Mouse (Mus musculus) liver, adult 2 months (tissue): ENCODE measurements around the gene Mta3. TPM values are rescaled to one million over a fixed set of nuclear protein-coding genes. Genes with fewer than 3 reads are reported as not detected.

ENCODE experiments used
- DNase-seq: peaks from one replicate; pipeline ENCODE4 v3.0.0-alpha.2; 2011; ENCODE audit warnings: low read depth, low spot score; ENCODE audit errors: extremely low read depth
- H3K27ac ChIP-seq: fragments of 200-500 bp; replicated peaks from 2 replicates; pipeline ENCODE4 v1.5.1; 2012; ENCODE audit warnings: low read depth, mild to moderate bottlenecking, control low read depth, inconsistent platforms, low read length; ENCODE audit not compliant: insufficient read depth
- H3K27me3 ChIP-seq: fragments of 200-500 bp; 2 replicates; pipeline ENCODE4 v1.6.1; 2012; ENCODE audit warnings: mild to moderate bottlenecking, moderate library complexity, low read length, inconsistent platforms; ENCODE audit not compliant: control insufficient read depth, insufficient read depth
- H3K36me3 ChIP-seq: fragments of 200-500 bp; 2 replicates; pipeline ENCODE4 v1.6.1; 2012; ENCODE audit warnings: low read length, inconsistent platforms; ENCODE audit not compliant: control insufficient read depth, insufficient read depth
- H3K4me1 ChIP-seq: fragments of 200-500 bp; 2 replicates; pipeline ENCODE4 v1.6.1; 2011; ENCODE audit warnings: low read length; ENCODE audit not compliant: control insufficient read depth, insufficient read depth
- H3K4me3 ChIP-seq: fragments of 200-500 bp; 2 replicates; pipeline ENCODE4 v1.5.1; 2011; ENCODE audit warnings: low read depth, mild to moderate bottlenecking, control low read depth, low read length, moderate library complexity; ENCODE audit not compliant: insufficient read depth
- H3K79me2 ChIP-seq: fragments of 200-500 bp; 2 replicates; pipeline ENCODE4 v1.6.1; 2012; ENCODE audit warnings: inconsistent platforms, mild to moderate bottlenecking, low read length, moderate library complexity; ENCODE audit not compliant: control insufficient read depth, insufficient read depth
- H3K9ac ChIP-seq: fragments of 200-500 bp; 2 replicates; pipeline ENCODE4 v1.6.1; 2012; ENCODE audit warnings: low read depth, mild to moderate bottlenecking, control low read depth, inconsistent platforms, low read length
- CTCF ChIP-seq: fragments of 200-500 bp; IDR thresholded peaks from 2 replicates; pipeline ENCODE4 v1.5.1; 2011; ENCODE audit warnings: low read depth, low read length, control low read depth
- POLR2A ChIP-seq: fragments of 200-500 bp; IDR thresholded peaks from 2 replicates; pipeline ENCODE4 v1.6.1; 2011; ENCODE audit warnings: low read length, control low read depth; ENCODE audit not compliant: insufficient read depth; ENCODE audit errors: extremely low read depth
- WGBS: fragments of 180-500 bp; shearing (Covaris S2); methylation state at CpG from one replicate; pipeline ENCODE4 v1.1.7; 2018; 5-methylcytosine and 5-hydroxymethylcytosine counted together
- polyA plus RNA-seq: library from polyadenylated mRNA; depleted of rRNA; stranded (reverse); fragments of >200 nt; gene quantifications from 2 replicates; pipeline ENCODE4 v1.2.3, GENCODE M21; 2012
- total RNA-seq: library from RNA; depleted of rRNA; stranded (reverse); fragments of >200 nt; gene quantifications from 2 replicates; pipeline ENCODE4 v1.2.3, GENCODE M21; 2014

Mta3 gene
- total and polyA plus RNA-seq, 2 experiments, result 11.3 to 16.0 TPM

DNA sequence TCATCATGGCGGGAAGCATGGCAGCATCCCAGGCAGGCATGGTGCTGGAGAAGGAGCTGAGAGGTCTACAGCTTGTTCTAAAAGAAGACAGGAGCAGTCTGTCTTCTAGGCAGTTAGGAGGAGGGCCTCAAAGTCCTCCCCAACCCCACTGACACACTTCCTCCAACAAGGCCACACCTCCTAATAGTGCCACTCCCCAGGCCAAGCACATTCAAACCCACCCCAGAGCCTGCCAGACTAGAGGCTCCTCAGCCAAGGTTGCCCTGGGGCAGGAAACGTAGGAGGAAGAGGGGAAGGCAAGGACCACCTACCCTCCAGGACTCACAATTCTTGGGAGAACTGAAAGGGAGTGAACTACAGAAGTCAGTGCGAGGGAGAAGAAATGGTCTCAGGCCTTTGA lies 141.9 kb downstream of the Mta3 start, which contains the start of gene Haao:
TSS of gene Haao (minus strand) at position 149 of the 400 bp plus-strand sequence.
- peak within 1 kb of the TSS; percentile 35; the same call in 1 of the 2 replicates for H3K9ac ChIP-seq
- no peak for DNase-seq
- TF ChIP-seq CTCF, result no peak
- TF ChIP-seq POLR2A, result no peak
- peak within 1 kb of the TSS; percentile 94 for H3K27ac ChIP-seq
- H3K36me3 ChIP-seq, result peaks cover under 1% of the 10 kb centered on the region; the same call in 1 of the 2 replicates
- WGBS, result 79% methylated on average over 3 of the region's 3 CpGs
- H3K4me3 ChIP-seq, result peak within 1 kb of the TSS; percentile 68; the same call in 1 of the 2 replicates
- peaks cover 28% of the 10 kb centered on the region for H3K4me1 ChIP-seq
- peaks cover 7% of the 10 kb centered on the region; the same call in 1 of the 2 replicates for H3K79me2 ChIP-seq
- H3K27me3 ChIP-seq, result no peaks in the 10 kb centered on the region

DNA sequence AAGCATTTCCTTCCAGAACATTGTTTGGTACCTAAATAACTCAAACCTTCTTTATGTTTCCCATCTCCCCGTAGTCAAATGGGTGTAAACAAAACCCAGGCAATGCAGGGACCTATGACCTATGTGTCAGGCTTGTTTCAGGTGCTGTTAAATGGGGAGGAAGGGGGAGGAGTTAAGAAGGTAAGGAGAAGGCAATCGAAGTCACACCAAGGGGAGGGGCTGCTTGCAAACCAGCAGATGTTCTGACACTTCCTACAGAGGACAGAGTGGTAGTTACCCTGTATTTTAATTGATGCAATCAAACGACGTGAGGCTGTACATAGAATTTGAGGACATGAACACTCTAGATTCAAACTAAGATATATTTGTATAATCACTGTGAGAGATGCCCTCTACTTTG lies 142.5 kb downstream of the Mta3 start:
- Histone ChIP-seq H3K27ac (no peak overlapping the region), H3K27me3 (no peaks in the 10 kb centered on the region), H3K9ac (no peak overlapping the region), H3K4me1 (peaks cover 22% of the 10 kb centered on the region), H3K4me3 (no peak overlapping the region), H3K79me2 (peaks cover 7% of the 10 kb centered on the region; the same call in 1 of the 2 replicates), H3K36me3 (no peaks in the 10 kb centered on the region)
- no peak for DNase-seq
- TF ChIP-seq POLR2A, result no peak
- TF ChIP-seq CTCF, result no peak
- 30% methylated on average over 4 of the region's 4 CpGs for WGBS

DNA sequence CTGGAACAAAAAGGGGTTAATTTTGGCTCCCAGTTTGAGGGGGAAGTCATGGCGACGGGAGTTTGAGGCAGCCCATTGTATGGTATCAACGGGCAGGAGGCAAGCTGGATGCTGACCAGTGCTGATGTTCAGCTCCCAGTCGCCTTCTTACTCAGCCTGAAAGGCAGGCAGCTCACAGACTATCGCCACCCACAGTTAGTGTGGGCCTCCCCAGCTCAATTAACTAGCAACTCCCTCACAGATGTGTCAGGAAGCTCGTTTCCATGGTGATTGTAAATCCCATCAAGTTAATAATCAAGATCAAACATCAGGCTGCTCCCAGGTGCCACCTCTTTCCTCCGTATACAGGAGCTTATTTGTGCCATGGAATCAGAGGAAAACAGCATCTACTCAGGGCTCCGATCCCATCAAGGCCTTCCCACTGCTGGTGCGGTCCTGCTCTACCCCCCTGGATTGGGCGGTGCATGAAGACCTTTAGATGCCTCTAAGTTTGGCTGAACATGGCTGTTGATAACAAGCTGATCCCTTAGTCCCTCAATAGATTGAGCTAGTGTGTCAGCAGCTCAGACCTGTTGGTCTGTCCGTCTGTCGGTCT lies 143.2 kb downstream of the Mta3 start:
- peaks cover 18% of the 10 kb centered on the region for H3K4me1 ChIP-seq
- H3K27me3 ChIP-seq, result no peaks in the 10 kb centered on the region
- no peak overlapping the region for H3K27ac ChIP-seq
- H3K79me2 ChIP-seq, result peaks cover 7% of the 10 kb centered on the region; the same call in 1 of the 2 replicates
- WGBS, result 84% methylated on average over 12 of the region's 12 CpGs
- no peaks in the 10 kb centered on the region for H3K36me3 ChIP-seq
- TF ChIP-seq POLR2A, result no peak
- H3K4me3 ChIP-seq, result no peak overlapping the region
- H3K9ac ChIP-seq, result no peak overlapping the region
- DNase-seq, result no peak

DNA sequence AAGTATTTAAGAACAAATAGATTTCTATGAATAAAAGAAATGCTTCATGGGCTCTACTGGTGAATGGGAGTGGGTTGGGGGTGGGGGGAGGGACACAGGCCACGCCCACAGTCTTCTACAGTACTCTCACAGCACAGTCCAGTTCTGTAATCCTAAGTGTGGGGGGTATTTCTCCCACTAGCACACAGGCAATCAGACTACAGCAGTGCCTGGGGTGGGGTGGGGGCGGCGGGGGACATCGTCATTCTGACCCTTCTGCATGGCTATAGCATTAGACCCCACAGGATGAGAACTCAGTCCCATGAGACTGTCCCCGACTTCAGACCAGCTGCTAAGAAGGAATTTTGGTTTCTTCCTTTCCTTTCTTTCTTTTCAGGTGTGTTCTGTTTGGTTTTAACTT lies 143.8 kb downstream of the Mta3 start:
- no peaks in the 10 kb centered on the region for H3K27me3 ChIP-seq
- no peak overlapping the region for H3K4me3 ChIP-seq
- TF ChIP-seq CTCF (no peak), POLR2A (no peak)
- H3K36me3 ChIP-seq, result no peaks in the 10 kb centered on the region
- peaks cover 6% of the 10 kb centered on the region; the same call in 1 of the 2 replicates for H3K79me2 ChIP-seq
- H3K9ac ChIP-seq, result no peak overlapping the region
- DNase-seq, result no peak
- no peak overlapping the region for H3K27ac ChIP-seq
- 84% methylated on average over 5 of the region's 5 CpGs for WGBS
- peaks cover 15% of the 10 kb centered on the region for H3K4me1 ChIP-seq

DNA sequence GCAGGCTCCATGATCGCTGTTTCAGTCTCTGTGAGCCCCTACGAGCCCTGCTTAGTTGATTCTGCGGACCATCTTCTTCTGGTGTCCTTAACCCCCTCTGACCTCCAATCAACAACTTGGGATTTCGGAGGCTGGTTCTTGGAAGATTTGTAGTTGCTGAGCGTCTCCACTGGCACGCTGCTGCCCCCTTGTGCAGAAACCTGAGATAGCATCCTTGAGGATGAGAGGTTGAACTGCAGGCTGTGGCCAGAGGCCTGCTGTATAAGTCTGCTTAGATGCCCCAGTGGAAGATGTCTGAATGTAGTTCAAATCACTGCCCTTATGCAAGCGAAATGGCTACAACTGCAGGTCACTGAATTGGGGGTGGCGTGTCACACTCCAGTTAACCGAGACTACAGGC lies 144.5 kb downstream of the Mta3 start:
- Histone ChIP-seq H3K79me2 (no peaks in the 10 kb centered on the region; the same call in 1 of the 2 replicates), H3K4me1 (peaks cover 12% of the 10 kb centered on the region), H3K27me3 (no peaks in the 10 kb centered on the region), H3K27ac (no peak overlapping the region), H3K9ac (peak overlapping the region; percentile 12; the same call in 1 of the 2 replicates), H3K36me3 (no peaks in the 10 kb centered on the region), H3K4me3 (no peak overlapping the region)
- TF ChIP-seq POLR2A (no peak), CTCF (peak; percentile 94)
- peak; percentile 63 for DNase-seq
- 18% methylated on average over 9 of the region's 9 CpGs for WGBS

DNA sequence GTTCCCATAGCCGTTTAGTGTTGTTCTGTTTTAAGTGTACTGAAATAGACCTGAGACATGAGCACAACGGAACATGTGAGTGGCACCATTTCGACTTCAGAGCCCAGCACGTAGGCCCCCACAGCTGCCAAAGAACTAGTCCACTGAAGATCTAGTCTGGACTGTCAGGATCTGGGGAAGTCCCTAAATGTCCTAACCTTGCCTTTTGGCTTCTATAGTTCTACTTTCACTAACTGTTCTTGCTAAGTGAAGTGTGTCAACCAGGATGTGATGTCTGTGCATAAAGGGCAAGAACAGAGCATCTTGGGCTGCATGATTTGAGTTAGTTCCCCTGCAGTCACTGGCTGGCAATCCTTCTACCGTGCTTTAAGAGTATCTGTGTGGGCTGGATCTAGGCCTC lies 144.9 kb downstream of the Mta3 start:
- 81% methylated on average over 5 of the region's 5 CpGs for whole genome bisulfite sequencing
- Histone ChIP-seq H3K79me2 (no peaks in the 10 kb centered on the region; the same call in 1 of the 2 replicates), H3K27me3 (no peaks in the 10 kb centered on the region), H3K36me3 (no peaks in the 10 kb centered on the region), H3K27ac (no peak overlapping the region), H3K4me3 (no peak overlapping the region), H3K4me1 (peaks cover 12% of the 10 kb centered on the region), H3K9ac (no peak overlapping the region)
- TF ChIP-seq CTCF, result no peak
- no peak for TF ChIP-seq POLR2A
- no peak for DNase-seq
